Mouse (Mus musculus) bone marrow, adult 2 months (tissue): ENCODE measurements around the gene Rbsn.

ENCODE experiments used
- CTCF ChIP-seq: fragments of 200-500 bp; IDR thresholded peaks from 2 replicates; pipeline ENCODE4 v1.5.1; 2011; ENCODE audit warnings: low read length, control low read depth; ENCODE audit not compliant: control insufficient read depth, insufficient read depth
- POLR2A ChIP-seq: fragments of 200-500 bp; IDR thresholded peaks from 2 replicates; pipeline ENCODE4 v1.6.1; 2011; ENCODE audit warnings: low read depth, mild to moderate bottlenecking, control low read depth, low read length, borderline replicate concordance; ENCODE audit not compliant: control insufficient read depth

GRCm38 (mm10) chr6:92261162-92261843 is 46.6 kb upstream of the Rbsn start:
- TF ChIP-seq CTCF (no peak), POLR2A (no peak)
